Mouse (Mus musculus): ENCODE results near the gene Ankrd55. TPM values are rescaled to one million over a fixed set of nuclear protein-coding genes. Genes with fewer than 3 reads are reported as not detected.

Ankrd55 gene
- polyA plus RNA-seq, 1 experiment from 2014 or later, result 10.1 TPM

GRCm38 (mm10) chr13:112346031-112346430 lies 57.8 kb downstream of the Ankrd55 start:
- H3K9ac ChIP-seq, result no peak overlapping the region
- H3K27ac ChIP-seq (replicated peaks), result no peak overlapping the region
- no peaks in the 10 kb centered on the region for H3K9me3 ChIP-seq
- WGBS, result 85% methylated on average over 11 of the region's 11 CpGs
- H3K36me3 ChIP-seq, result peaks cover 14% of the 10 kb centered on the region
- H3K4me3 ChIP-seq, result no peak overlapping the region
- ATAC-seq (ENCODE audit: low FRiP score, low read depth), result no peak
- no peaks in the 10 kb centered on the region for H3K4me1 ChIP-seq (replicated peaks)
- no peaks in the 10 kb centered on the region for H3K27me3 ChIP-seq
- H3K4me2 ChIP-seq, result no peak overlapping the region

- no peak for ATAC-seq (ENCODE audit: low FRiP score, low read depth)
- 66% methylated on average over 7 of the region's 7 CpGs for WGBS
- H3K4me2 ChIP-seq, result no peak overlapping the region
- no peak overlapping the region for H3K4me3 ChIP-seq
- no peak overlapping the region for H3K27ac ChIP-seq (replicated peaks)
- no peaks in the 10 kb centered on the region for H3K9me3 ChIP-seq
- no peak overlapping the region for H3K9ac ChIP-seq
- peaks cover 14% of the 10 kb centered on the region for H3K36me3 ChIP-seq
- H3K4me1 ChIP-seq (replicated peaks), result no peaks in the 10 kb centered on the region
- no peaks in the 10 kb centered on the region for H3K27me3 ChIP-seq
Observed at GRCm38 (mm10) chr13:112346659-112347142, 58.5 kb downstream of the Ankrd55 start.

GRCm38 (mm10) chr13:112348250-112348649 lies 60.0 kb downstream of the Ankrd55 start:
- peaks cover 3% of the 10 kb centered on the region for H3K4me1 ChIP-seq (replicated peaks)
- no peak overlapping the region for H3K9ac ChIP-seq
- WGBS, result 82% methylated on average over 1 of the region's 1 CpGs
- no peak overlapping the region for H3K27ac ChIP-seq (replicated peaks)
- H3K4me3 ChIP-seq, result no peak overlapping the region
- H3K9me3 ChIP-seq, result no peaks in the 10 kb centered on the region
- no peaks in the 10 kb centered on the region for H3K27me3 ChIP-seq
- no peak overlapping the region for H3K4me2 ChIP-seq
- H3K36me3 ChIP-seq, result peaks cover 14% of the 10 kb centered on the region
- ATAC-seq (ENCODE audit: low FRiP score, low read depth), result no peak

GRCm38 (mm10) chr13:112348896-112349484 lies 60.7 kb downstream of the Ankrd55 start:
- WGBS, result 90% methylated on average over 14 of the region's 14 CpGs
- H3K27ac ChIP-seq (replicated peaks), result no peak overlapping the region
- no peak overlapping the region for H3K9ac ChIP-seq
- peaks cover 10% of the 10 kb centered on the region for H3K4me1 ChIP-seq (replicated peaks)
- H3K4me3 ChIP-seq, result no peak overlapping the region
- H3K36me3 ChIP-seq, result peaks cover 14% of the 10 kb centered on the region
- H3K4me2 ChIP-seq, result no peak overlapping the region
- H3K27me3 ChIP-seq, result no peaks in the 10 kb centered on the region
- no peaks in the 10 kb centered on the region for H3K9me3 ChIP-seq
- ATAC-seq (ENCODE audit: low FRiP score, low read depth), result no peak

- peaks cover 12% of the 10 kb centered on the region for H3K4me1 ChIP-seq (replicated peaks)
- H3K27ac ChIP-seq (replicated peaks), result no peak overlapping the region
- peaks cover 14% of the 10 kb centered on the region for H3K36me3 ChIP-seq
- H3K9ac ChIP-seq, result no peak overlapping the region
- H3K27me3 ChIP-seq, result no peaks in the 10 kb centered on the region
- WGBS, result 97% methylated on average over 7 of the region's 7 CpGs
- no peak for ATAC-seq (ENCODE audit: low FRiP score, low read depth)
- no peak overlapping the region for H3K4me2 ChIP-seq
- no peaks in the 10 kb centered on the region for H3K9me3 ChIP-seq
- H3K4me3 ChIP-seq, result no peak overlapping the region
Observed at GRCm38 (mm10) chr13:112349500-112349899, 61.2 kb downstream of the Ankrd55 start.

GRCm38 (mm10) chr13:112351943-112352342 lies 63.7 kb downstream of the Ankrd55 start:
- WGBS, result 86% methylated on average over 8 of the region's 8 CpGs
- peaks cover 12% of the 10 kb centered on the region for H3K4me1 ChIP-seq (replicated peaks)
- no peaks in the 10 kb centered on the region for H3K9me3 ChIP-seq
- no peak for ATAC-seq (ENCODE audit: low FRiP score, low read depth)
- no peak overlapping the region for H3K9ac ChIP-seq
- H3K36me3 ChIP-seq, result peaks cover 14% of the 10 kb centered on the region
- no peak overlapping the region for H3K27ac ChIP-seq (replicated peaks)
- no peak overlapping the region for H3K4me2 ChIP-seq
- H3K4me3 ChIP-seq, result no peak overlapping the region
- H3K27me3 ChIP-seq, result no peaks in the 10 kb centered on the region

- Histone ChIP-seq H3K27me3 (no peaks in the 10 kb centered on the region), H3K36me3 (peaks cover 15% of the 10 kb centered on the region), H3K9ac (no peak overlapping the region), H3K9me3 (no peaks in the 10 kb centered on the region), H3K4me3 (no peak overlapping the region), H3K4me1 (replicated peaks) (peaks cover 12% of the 10 kb centered on the region), H3K4me2 (no peak overlapping the region), H3K27ac (replicated peaks) (no peak overlapping the region)
- WGBS, result 26% methylated on average over 6 of the region's 6 CpGs
- ATAC-seq (ENCODE audit: low FRiP score, low read depth), result 0 out of 2 replicates have a peak, but pooled peaks have one; percentile 34
Observed at GRCm38 (mm10) chr13:112354109-112354867, 66.0 kb downstream of the Ankrd55 start.

- no peak overlapping the region for H3K27ac ChIP-seq (replicated peaks)
- WGBS, result 65% methylated on average over 10 of the region's 10 CpGs
- no peaks in the 10 kb centered on the region for H3K27me3 ChIP-seq
- no peak overlapping the region for H3K4me3 ChIP-seq
- no peak overlapping the region for H3K4me2 ChIP-seq
- peaks cover 9% of the 10 kb centered on the region for H3K36me3 ChIP-seq
- H3K9ac ChIP-seq, result no peak overlapping the region
- no peak for ATAC-seq (ENCODE audit: low FRiP score, low read depth)
- H3K9me3 ChIP-seq, result no peaks in the 10 kb centered on the region
- peaks cover 12% of the 10 kb centered on the region for H3K4me1 ChIP-seq (replicated peaks)
Observed at GRCm38 (mm10) chr13:112354958-112355357, 66.7 kb downstream of the Ankrd55 start.

GRCm38 (mm10) chr13:112355794-112356486 lies 67.7 kb downstream of the Ankrd55 start:
- Histone ChIP-seq H3K27ac (replicated peaks) (no peak overlapping the region), H3K27me3 (no peaks in the 10 kb centered on the region), H3K9me3 (no peaks in the 10 kb centered on the region), H3K4me3 (no peak overlapping the region), H3K4me2 (no peak overlapping the region), H3K36me3 (0 out of 2 replicates have a peak, but pooled peaks cover 4% of the 10 kb centered on the region), H3K9ac (no peak overlapping the region), H3K4me1 (replicated peaks) (peaks cover 12% of the 10 kb centered on the region)
- WGBS, result 87% methylated on average over 20 of the region's 20 CpGs
- no peak for ATAC-seq (ENCODE audit: low FRiP score, low read depth)

- 92% methylated on average over 4 of the region's 4 CpGs for WGBS
- 0 out of 2 replicates have a peak, but pooled peaks cover 4% of the 10 kb centered on the region for H3K36me3 ChIP-seq
- no peaks in the 10 kb centered on the region for H3K4me1 ChIP-seq (replicated peaks)
- H3K27ac ChIP-seq (replicated peaks), result no peak overlapping the region
- no peaks in the 10 kb centered on the region for H3K9me3 ChIP-seq
- no peak overlapping the region for H3K9ac ChIP-seq
- no peaks in the 10 kb centered on the region for H3K27me3 ChIP-seq
- H3K4me2 ChIP-seq, result no peak overlapping the region
- no peak for ATAC-seq (ENCODE audit: low FRiP score, low read depth)
- no peak overlapping the region for H3K4me3 ChIP-seq
Observed at GRCm38 (mm10) chr13:112361575-112361974, 73.3 kb downstream of the Ankrd55 start.

- Histone ChIP-seq H3K4me1 (replicated peaks) (no peaks in the 10 kb centered on the region), H3K27me3 (no peaks in the 10 kb centered on the region), H3K9me3 (no peaks in the 10 kb centered on the region), H3K36me3 (0 out of 2 replicates have a peak, but pooled peaks cover under 1% of the 10 kb centered on the region), H3K27ac (replicated peaks) (no peak overlapping the region), H3K4me2 (no peak overlapping the region), H3K4me3 (no peak overlapping the region), H3K9ac (no peak overlapping the region)
- 90% methylated on average over 10 of the region's 10 CpGs for WGBS
- no peak for ATAC-seq (ENCODE audit: low FRiP score, low read depth)
Observed at GRCm38 (mm10) chr13:112363218-112363617, 75.0 kb downstream of the Ankrd55 start.

- Histone ChIP-seq H3K36me3 (no peaks in the 10 kb centered on the region), H3K9me3 (no peaks in the 10 kb centered on the region), H3K4me3 (no peak overlapping the region), H3K4me2 (no peak overlapping the region), H3K27me3 (no peaks in the 10 kb centered on the region), H3K4me1 (replicated peaks) (no peaks in the 10 kb centered on the region), H3K9ac (no peak overlapping the region), H3K27ac (replicated peaks) (no peak overlapping the region)
- 92% methylated on average over 3 of the region's 3 CpGs for WGBS
- no peak for ATAC-seq (ENCODE audit: low FRiP score, low read depth)
Observed at GRCm38 (mm10) chr13:112363746-112364145, 75.5 kb downstream of the Ankrd55 start.
